Mouse (Mus musculus) lung, embryonic 14.5 days (tissue): Measurements from ENCODE around the gene Zc3h4. TPM values are rescaled to one million over a fixed set of nuclear protein-coding genes. Genes with fewer than 3 reads are reported as not detected.

Experiments used
- ATAC-seq: fragments of 200-750 bp; cut with Nextera tagmentation; 2 replicates; pipeline ENCODE4 v1.8.0; 2017; ENCODE audit warnings: mild to moderate bottlenecking, moderate TSS enrichment, moderate library complexity; ENCODE audit not compliant: insufficient read depth
- DNase-seq: peaks from one replicate; pipeline ENCODE4 v3.0.0-alpha.2; 2015
- H3K27ac ChIP-seq: fragments of 300-500 bp; sonication (generic); 2 replicates; pipeline ENCODE4 v1.5.1; 2014; ENCODE audit warnings: low read depth, mild to moderate bottlenecking, moderate library complexity
- H3K27me3 ChIP-seq: fragments of 300-500 bp; sonication (generic); 2 replicates; pipeline ENCODE4 v1.6.1; 2014; ENCODE audit warnings: low read length, control low read depth; ENCODE audit not compliant: insufficient read depth
- H3K36me3 ChIP-seq: fragments of 300-500 bp; sonication (generic); 2 replicates; pipeline ENCODE4 v1.6.1; 2014; ENCODE audit warnings: control low read depth; ENCODE audit not compliant: insufficient read depth
- H3K4me1 ChIP-seq: fragments of 300-500 bp; sonication (generic); 2 replicates; pipeline ENCODE4 v1.6.1; 2014; ENCODE audit warnings: antibody characterized with exemption, control low read depth; ENCODE audit not compliant: insufficient read depth
- H3K4me2 ChIP-seq: fragments of 300-500 bp; sonication (generic); 2 replicates; pipeline ENCODE4 v1.6.1; 2014; ENCODE audit warnings: mild to moderate bottlenecking
- H3K4me3 ChIP-seq: fragments of 300-500 bp; sonication (generic); 2 replicates; pipeline ENCODE4 v1.5.1; 2014; ENCODE audit warnings: low read depth, low read length
- H3K9ac ChIP-seq: fragments of 300-500 bp; sonication (generic); 2 replicates; pipeline ENCODE4 v1.6.1; 2014
- H3K9me3 ChIP-seq: fragments of 300-500 bp; sonication (generic); 2 replicates; pipeline ENCODE4 v1.6.1; 2016; ENCODE audit warnings: low read depth, low read length, control low read depth
- CTCF ChIP-seq: IDR thresholded peaks from 2 replicates; pipeline ENCODE4 v1.5.1; 2016; ENCODE audit warnings: antibody characterized with exemption, low read depth
- WGBS: fragments of 180-500 bp; shearing (Covaris S2); extraction: QIAGEN DNeasy Blood & Tissue Kit; methylation state at CpG from one replicate; pipeline ENCODE4 v1.1.7; 2014; 5-methylcytosine and 5-hydroxymethylcytosine counted together
- polyA plus RNA-seq: library from polyadenylated mRNA; unstranded; fragments of >200 nt; fragmentation: Nextera tagmentation; extraction: Ambion mirVana; gene quantifications from 2 replicates; pipeline ENCODE4 v1.2.1, GENCODE M21; 2014

The Zc3h4 gene
- polyA plus RNA-seq, result 18.7 and 19.0 TPM in 2 replicates

- 0 out of 2 replicates have a peak, but pooled peaks have one; percentile 10 for TF ChIP-seq CTCF
- under 1% methylated on average over 68 of the region's 85 CpGs for WGBS
- Histone ChIP-seq H3K4me3 (peak within 1 kb of the TSS; percentile 57), H3K9me3 (no peaks in the 10 kb centered on the region), H3K9ac (peak within 1 kb of the TSS; percentile 100), H3K4me1 (peaks cover 27% of the 10 kb centered on the region), H3K4me2 (peak within 1 kb of the TSS; percentile 99), H3K27ac (peak within 1 kb of the TSS; percentile 100), H3K36me3 (0 out of 2 replicates have a peak, but pooled peaks cover 6% of the 10 kb centered on the region), H3K27me3 (no peaks in the 10 kb centered on the region)
- ATAC-seq (peak; percentile 31), DNase-seq (peak; percentile 94)
These were observed at the start of gene Zc3h4 for GRCm38 (mm10) chr7:16400689-16401611. Gene Zc3h4, plus strand, starts transcription at chr7:16400910.

- Histone ChIP-seq H3K4me2 (no peak overlapping the region), H3K4me3 (no peak overlapping the region), H3K9ac (no peak overlapping the region), H3K27me3 (no peaks in the 10 kb centered on the region), H3K9me3 (no peaks in the 10 kb centered on the region), H3K27ac (0 out of 2 replicates have a peak overlapping the region, but pooled peaks have one; percentile 8), H3K36me3 (peaks cover 76% of the 10 kb centered on the region), H3K4me1 (no peaks in the 10 kb centered on the region)
- DNase-seq, result no peak
- TF ChIP-seq CTCF, result no peak
- 74% methylated on average over 3 of the region's 3 CpGs for WGBS
- no peak for ATAC-seq
These were observed 44.7 kb upstream of the Zc3h4 start for GRCm38 (mm10) chr7:16355854-16356594.

GRCm38 (mm10) chr7:16357602-16358001, 43.1 kb upstream of the Zc3h4 start:
- Histone ChIP-seq H3K4me2 (no peak overlapping the region), H3K36me3 (peaks cover 78% of the 10 kb centered on the region), H3K27me3 (no peaks in the 10 kb centered on the region), H3K4me1 (no peaks in the 10 kb centered on the region), H3K9me3 (no peaks in the 10 kb centered on the region), H3K4me3 (no peak overlapping the region), H3K27ac (no peak overlapping the region), H3K9ac (no peak overlapping the region)
- 94% methylated on average over 3 of the region's 3 CpGs for WGBS
- no peak for TF ChIP-seq CTCF
- ATAC-seq (no peak), DNase-seq (no peak)

GRCm38 (mm10) chr7:16364319-16364718, 36.4 kb upstream of the Zc3h4 start:
- Histone ChIP-seq H3K27ac (no peak overlapping the region), H3K36me3 (peaks cover 85% of the 10 kb centered on the region), H3K4me2 (no peak overlapping the region), H3K27me3 (no peaks in the 10 kb centered on the region), H3K4me3 (no peak overlapping the region), H3K9ac (no peak overlapping the region), H3K9me3 (no peaks in the 10 kb centered on the region), H3K4me1 (peaks cover 4% of the 10 kb centered on the region; the same call in 1 of the 2 replicates)
- 79% methylated on average over 1 of the region's 1 CpGs for WGBS
- ATAC-seq (no peak), DNase-seq (no peak)
- no peak for TF ChIP-seq CTCF

- Histone ChIP-seq H3K4me2 (no peak overlapping the region), H3K9ac (no peak overlapping the region), H3K36me3 (peaks cover 86% of the 10 kb centered on the region), H3K4me3 (no peak overlapping the region), H3K4me1 (peaks cover 4% of the 10 kb centered on the region; the same call in 1 of the 2 replicates), H3K9me3 (no peaks in the 10 kb centered on the region), H3K27me3 (no peaks in the 10 kb centered on the region), H3K27ac (0 out of 2 replicates have a peak overlapping the region, but pooled peaks have one; percentile 5)
- DNase-seq (peak; percentile 9), ATAC-seq (no peak)
- 0 out of 2 replicates have a peak, but pooled peaks have one; percentile 1 for TF ChIP-seq CTCF
- WGBS, result 60% methylated on average over 4 of the region's 4 CpGs
These were observed 35.7 kb upstream of the Zc3h4 start for GRCm38 (mm10) chr7:16364901-16365500.

- H3K9ac ChIP-seq, result no peak overlapping the region
These were observed 34.5 kb upstream of the Zc3h4 start for GRCm38 (mm10) chr7:16366133-16366646.

More at GRCm38 (mm10) chr7:16366133-16366646, 34.5 kb upstream of the Zc3h4 start:
- no peak overlapping the region for H3K27ac ChIP-seq
- H3K4me1 ChIP-seq, result peaks cover 4% of the 10 kb centered on the region; the same call in 1 of the 2 replicates
- no peak for TF ChIP-seq CTCF
- DNase-seq, result no peak
- WGBS, result 66% methylated on average over 10 of the region's 10 CpGs
- no peak overlapping the region for H3K4me3 ChIP-seq
- H3K9me3 ChIP-seq, result no peaks in the 10 kb centered on the region
- H3K36me3 ChIP-seq, result peaks cover 89% of the 10 kb centered on the region
- H3K4me2 ChIP-seq, result no peak overlapping the region
- H3K27me3 ChIP-seq, result no peaks in the 10 kb centered on the region
- ATAC-seq, result no peak
